Mouse (Mus musculus) c-Kit-negative CD71-positive TER-119-positive erythroid progenitor cells, embryonic 14.5 days (primary cell): ENCODE measurements around the gene Eif2ak1.

Experiments
- DNase-seq: peaks from one replicate; pipeline ENCODE4 v3.0.0-alpha.2; 2013; ENCODE audit warnings: low read depth, low spot score

Eif2ak1 gene

GRCm38 (mm10) chr5:143948361-143948760 is 130.8 kb downstream of the Eif2ak1 start:
- DNase-seq, result no peak

GRCm38 (mm10) chr5:143950016-143950415 is 132.4 kb downstream of the Eif2ak1 start:
- no peak for DNase-seq
